In genomic region chr11:103116959-103117590, GRCm38 (mm10) we compare ENCODE assay signal across 8 mouse cellular contexts. TPM values are rescaled to one million over a fixed set of nuclear protein-coding genes. Genes with fewer than 3 reads are reported as not detected.
DNase-seq lines count a peak whose midpoint lies in the region; ATAC-seq and TF ChIP-seq lines count a peak whose summit lies in the region.

No protein-coding gene starts in this region.

- peaks cover 2% of the 10 kb centered on the region for H3K36me3 ChIP-seq in heart, adult 2 months (ENCODE audit: control insufficient read depth, insufficient read depth, low read length)
- H3K36me3 ChIP-seq in liver, embryonic 12.5 days = no peaks in the 10 kb centered on the region
- H3K36me3 ChIP-seq in myocyte (ENCODE audit: control insufficient read depth, insufficient read depth) = no peaks in the 10 kb centered on the region

- no peaks in the 10 kb centered on the region for H3K79me2 ChIP-seq in heart, adult 2 months (replicated peaks; ENCODE audit: control insufficient read depth, insufficient read depth, low read length)
- H3K79me2 ChIP-seq in myocyte (ENCODE audit: control insufficient read depth, insufficient read depth) = peaks cover 31% of the 10 kb centered on the region

- TF ChIP-seq POLR2A in heart, adult 2 months (IDR thresholded peaks at IDR 0.05; ENCODE audit: insufficient read depth, low read depth, low read length) = no peak
- peak; percentile 51 for TF ChIP-seq POLR2A in myocyte (IDR thresholded peaks at IDR 0.05; ENCODE audit: insufficient read length, low read depth)

- no peaks in the 10 kb centered on the region for H3K9me3 ChIP-seq in liver, embryonic 12.5 days (replicated peaks)

- DNase-seq in layer of hippocampus, adult 11-12 months (ENCODE audit: low spot score) = peak; percentile 76
- no peak for DNase-seq in layer of hippocampus, adult 9-10 months (ENCODE audit: low spot score)
- peak; percentile 83 for DNase-seq in embryo, embryonic 9.5 days (ENCODE audit: extremely low spot score)
- DNase-seq in heart, adult 2 months = peak; percentile 85 to 86
- DNase-seq in kidney, adult 8-10 months = peak; percentile 72 to 78
- DNase-seq in spleen, postnatal 4 days (ENCODE audit: low spot score in 2 of 2) = peak; percentile 79 to 91

- TF ChIP-seq CTCF in heart, adult 2 months (IDR thresholded peaks at IDR 0.05) = peak; percentile 87

- intact Hi-C loops in heart, adult 2 months (cut with DNase I) = loop anchor here (1.0 to 5.0 kb wide), 4 partner anchors 15 to 210 kb away; partner anchors contain the start of genes Hexim2 and Map3k14

- H3K4me1 ChIP-seq in heart, adult 2 months (ENCODE audit: control insufficient read depth, insufficient read depth, low read length) = peaks cover 7% of the 10 kb centered on the region
- H3K4me1 ChIP-seq in liver, embryonic 12.5 days = peaks cover 57% of the 10 kb centered on the region

- peak overlapping the region; percentile 99 for H3K4me2 ChIP-seq in liver, embryonic 12.5 days
- peak overlapping the region; percentile 85 for H3K4me2 ChIP-seq in myocyte (ENCODE audit: low read depth)

- ATAC-seq in liver, embryonic 12.5 days = peak; percentile 30

- H3K27me3 ChIP-seq in heart, adult 2 months (ENCODE audit: control insufficient read depth, insufficient read depth, low read length) = no peaks in the 10 kb centered on the region
- peaks cover 12% of the 10 kb centered on the region for H3K27me3 ChIP-seq in liver, embryonic 12.5 days (replicated peaks)
- no peaks in the 10 kb centered on the region for H3K27me3 ChIP-seq in myocyte (ENCODE audit: control insufficient read depth, insufficient read depth, insufficient read length)

- H3K9ac ChIP-seq in heart, adult 2 months (ENCODE audit: low read depth, low read length) = peak overlapping the region; percentile 80
- peak overlapping the region; percentile 88 for H3K9ac ChIP-seq in liver, embryonic 12.5 days

- H3K4me3 ChIP-seq in heart, adult 2 months = peak overlapping the region; percentile 77
- H3K4me3 ChIP-seq in liver, embryonic 12.5 days = peak overlapping the region; percentile 77
- peak overlapping the region; percentile 99 for H3K4me3 ChIP-seq in myocyte

- TF ChIP-seq EP300 in heart, adult 2 months (IDR thresholded peaks at IDR 0.05; ENCODE audit: insufficient read depth, low read depth, low read length) = peak; percentile 66; the same call in 1 of the 2 replicates

- H3ac ChIP-seq in myocyte (ENCODE audit: control insufficient read depth, insufficient read length) = peak overlapping the region; percentile 73

- under 1% methylated on average over 35 of the region's 35 CpGs for WGBS in heart, adult 2 months
- under 1% methylated on average over 35 of the region's 35 CpGs for WGBS in liver, embryonic 12.5 days (ENCODE audit: insufficient replicate concordance)

- peak overlapping the region; percentile 94 for H3K27ac ChIP-seq in heart, adult 2 months
- peak overlapping the region; percentile 91 for H3K27ac ChIP-seq in liver, embryonic 12.5 days

TF ChIP-seq in myocyte, 11 proteins besides CTCF, POLR2A, EP300 and RAD21:
- no peak for TF ChIP-seq CEBPB (IDR thresholded peaks at IDR 0.05; ENCODE audit: insufficient read depth, poor library complexity, severe bottlenecking)
- peak; percentile 92 for TF ChIP-seq POLR2AphosphoS2 (IDR thresholded peaks at IDR 0.05; ENCODE audit: insufficient read length, low read depth)
- peak in 1 of 3 experiments; percentile 20 for TF ChIP-seq MYOD1 (IDR thresholded peaks at IDR 0.05; ENCODE audit: control insufficient read depth in 1 of 3, insufficient read length in 2 of 3, low read depth in 2 of 3)
- no peak for TF ChIP-seq TCF3 (IDR thresholded peaks at IDR 0.05; ENCODE audit: insufficient read length, low read depth)

RNA-seq across cellular contexts. Expression of gene Hexim1, which starts 1.0 kb away (rescaled TPM):
- total RNA-seq in heart, adult 2 months (2021) = 10 to 100 TPM; 18.2 to 19.3 TPM
- 7.8 and 9.0 TPM in 2 replicates for polyA plus RNA-seq in heart, adult 2 months (2012; rRNA removed)
- polyA plus RNA-seq in liver, embryonic 12.5 days (2016; fragmentation: Nextera tagmentation; extraction: Ambion mirVana) = 2.4 and 3.0 TPM in 2 replicates
- polyA plus RNA-seq in myocyte (2012; fragmentation: generic; extraction: Trizol) = 18.7 TPM

RNA-seq across cellular contexts. Expression of gene Hexim2, which starts 15.2 kb away (rescaled TPM):
- total RNA-seq in heart, adult 2 months (2021) = 1 to 10 TPM; 1.3 to 1.9 TPM
- polyA plus RNA-seq in heart, adult 2 months (2012; rRNA removed) = 2.6 and 2.9 TPM in 2 replicates
- polyA plus RNA-seq in liver, embryonic 12.5 days (2016; fragmentation: Nextera tagmentation; extraction: Ambion mirVana) = 9.5 and 10.0 TPM in 2 replicates
- 8.8 TPM for polyA plus RNA-seq in myocyte (2012; fragmentation: generic; extraction: Trizol)

RNA-seq across cellular contexts. Expression of gene Acbd4, which starts 15.6 kb away (rescaled TPM):
- 10 to 100 TPM; 27.8 to 38.1 TPM for total RNA-seq in heart, adult 2 months (2021)
- polyA plus RNA-seq in heart, adult 2 months (2012; rRNA removed) = 27.5 and 27.8 TPM in 2 replicates
- 40.6 and 46.1 TPM in 2 replicates for polyA plus RNA-seq in liver, embryonic 12.5 days (2016; fragmentation: Nextera tagmentation; extraction: Ambion mirVana)
- 55.2 TPM for polyA plus RNA-seq in myocyte (2012; fragmentation: generic; extraction: Trizol)

RNA-seq across cellular contexts. Expression of gene Plcd3, which starts 15.6 kb away (rescaled TPM):
- 10 to 100 TPM; 13.7 to 14.0 TPM for total RNA-seq in heart, adult 2 months (2021)
- 20.6 and 22.3 TPM in 2 replicates for polyA plus RNA-seq in heart, adult 2 months (2012; rRNA removed)
- polyA plus RNA-seq in liver, embryonic 12.5 days (2016; fragmentation: Nextera tagmentation; extraction: Ambion mirVana) = 0.74 and 0.79 TPM in 2 replicates
- 20.6 TPM for polyA plus RNA-seq in myocyte (2012; fragmentation: generic; extraction: Trizol)

RNA-seq across cellular contexts. Expression of gene Fmnl1, which starts 53.8 kb away (rescaled TPM):
- 10 to 100 TPM; 12.1 to 14.5 TPM for total RNA-seq in heart, adult 2 months (2021)
- 12.8 and 14.2 TPM in 2 replicates for polyA plus RNA-seq in heart, adult 2 months (2012; rRNA removed)
- polyA plus RNA-seq in liver, embryonic 12.5 days (2016; fragmentation: Nextera tagmentation; extraction: Ambion mirVana) = 5.2 and 5.7 TPM in 2 replicates
- 15.6 TPM for polyA plus RNA-seq in myocyte (2012; fragmentation: generic; extraction: Trizol)
